Mouse (Mus musculus) heart, embryonic 14.5 days (tissue): Measurements from ENCODE around the gene Fchsd2. TPM values are rescaled to one million over a fixed set of nuclear protein-coding genes. Genes with fewer than 3 reads are reported as not detected.

Source experiments
- ATAC-seq: fragments of 200-750 bp; cut with Nextera tagmentation; 2 replicates; pipeline ENCODE4 v1.8.0; 2017; ENCODE audit warnings: low read depth, moderate TSS enrichment; ENCODE audit not compliant: insufficient number of reproducible peaks, insufficient read depth, low FRiP score
- H3K27ac ChIP-seq, 2 experiments: fragments of 200-500 bp in 1 of 2; fragments of 300-500 bp in 1 of 2; sonication (generic) in 1 of 2; replicated peaks in 1 of 2; 2 replicates each; pipeline ENCODE4 v1.5.1; 2012 to 2014; ENCODE audit warnings: low read depth in 2 of 2, low read length in 2 of 2, control low read depth in 1 of 2, mild to moderate bottlenecking in 1 of 2, mixed read lengths in 1 of 2; ENCODE audit not compliant: control insufficient read depth in 1 of 2, insufficient read depth in 1 of 2
- H3K27me3 ChIP-seq: fragments of 300-500 bp; sonication (generic); 2 replicates; pipeline ENCODE4 v1.6.1; 2014; ENCODE audit warnings: mild to moderate bottlenecking, low read length, control low read depth; ENCODE audit not compliant: control insufficient read depth, insufficient read depth
- H3K36me3 ChIP-seq: fragments of 300-500 bp; sonication (generic); 2 replicates; pipeline ENCODE4 v1.6.1; 2014; ENCODE audit warnings: mild to moderate bottlenecking, control low read depth, low read length, mixed read lengths; ENCODE audit not compliant: control insufficient read depth, insufficient read depth
- H3K4me1 ChIP-seq, 2 experiments: fragments of 200-500 bp in 1 of 2; fragments of 300-500 bp in 1 of 2; sonication (generic) in 1 of 2; 2 replicates each; pipeline ENCODE4 v1.6.1; 2012 to 2014; ENCODE audit warnings: low read length in 2 of 2, control low read depth in 1 of 2, mixed read lengths in 1 of 2; ENCODE audit not compliant: control insufficient read depth in 2 of 2, insufficient read depth in 2 of 2
- H3K4me2 ChIP-seq: fragments of 300-500 bp; sonication (generic); 2 replicates; pipeline ENCODE4 v1.6.1; 2014; ENCODE audit warnings: mild to moderate bottlenecking, low read length
- H3K4me3 ChIP-seq, 2 experiments: fragments of 200-500 bp in 1 of 2; fragments of 300-500 bp in 1 of 2; sonication (generic) in 1 of 2; 2 replicates each; pipeline ENCODE4 v1.5.1; 2012 to 2014; ENCODE audit warnings: low read length in 2 of 2, mild to moderate bottlenecking in 2 of 2, control low read depth in 1 of 2, low read depth in 1 of 2, moderate library complexity in 1 of 2; ENCODE audit not compliant: control insufficient read depth in 1 of 2, insufficient read depth in 1 of 2
- H3K9ac ChIP-seq: fragments of 300-500 bp; sonication (generic); 2 replicates; pipeline ENCODE4 v1.6.1; 2014; ENCODE audit warnings: mild to moderate bottlenecking, low read length
- H3K9me3 ChIP-seq: fragments of 300-500 bp; sonication (generic); 2 replicates; pipeline ENCODE4 v1.6.1; 2016; ENCODE audit warnings: low read length, control low read depth; ENCODE audit not compliant: control insufficient read depth
- WGBS: fragments of 180-500 bp; shearing (Covaris S2); extraction: QIAGEN DNeasy Blood & Tissue Kit; methylation state at CpG from one replicate; pipeline ENCODE4 v1.1.7; 2014; 5-methylcytosine and 5-hydroxymethylcytosine counted together
- polyA plus RNA-seq: library from polyadenylated mRNA; unstranded; fragments of >200 nt; fragmentation: Nextera tagmentation; extraction: Ambion mirVana; gene quantifications from 2 replicates; pipeline ENCODE4 v1.2.1, GENCODE M21; 2014

Gene Fchsd2
- polyA plus RNA-seq, 1 experiment from 2014 or later = 18.0 TPM

GRCm38 (mm10) chr7:101119391-101119790, 26.7 kb downstream of the Fchsd2 start:
- no peaks in the 10 kb centered on the region for H3K9me3 ChIP-seq
- no peak overlapping the region for H3K9ac ChIP-seq
- H3K4me3 ChIP-seq = no peak overlapping the region
- no peak overlapping the region for H3K4me2 ChIP-seq
- no peak for ATAC-seq
- H3K27ac ChIP-seq = no peak overlapping the region
- peaks cover 49% of the 10 kb centered on the region for H3K36me3 ChIP-seq
- no peaks in the 10 kb centered on the region for H3K27me3 ChIP-seq
- peaks cover 0 to 6% of the 10 kb centered on the region in 2 experiments; a peak in 3 of 4 replicates for H3K4me1 ChIP-seq
- WGBS = 76% methylated on average over 7 of the region's 7 CpGs

DNA sequence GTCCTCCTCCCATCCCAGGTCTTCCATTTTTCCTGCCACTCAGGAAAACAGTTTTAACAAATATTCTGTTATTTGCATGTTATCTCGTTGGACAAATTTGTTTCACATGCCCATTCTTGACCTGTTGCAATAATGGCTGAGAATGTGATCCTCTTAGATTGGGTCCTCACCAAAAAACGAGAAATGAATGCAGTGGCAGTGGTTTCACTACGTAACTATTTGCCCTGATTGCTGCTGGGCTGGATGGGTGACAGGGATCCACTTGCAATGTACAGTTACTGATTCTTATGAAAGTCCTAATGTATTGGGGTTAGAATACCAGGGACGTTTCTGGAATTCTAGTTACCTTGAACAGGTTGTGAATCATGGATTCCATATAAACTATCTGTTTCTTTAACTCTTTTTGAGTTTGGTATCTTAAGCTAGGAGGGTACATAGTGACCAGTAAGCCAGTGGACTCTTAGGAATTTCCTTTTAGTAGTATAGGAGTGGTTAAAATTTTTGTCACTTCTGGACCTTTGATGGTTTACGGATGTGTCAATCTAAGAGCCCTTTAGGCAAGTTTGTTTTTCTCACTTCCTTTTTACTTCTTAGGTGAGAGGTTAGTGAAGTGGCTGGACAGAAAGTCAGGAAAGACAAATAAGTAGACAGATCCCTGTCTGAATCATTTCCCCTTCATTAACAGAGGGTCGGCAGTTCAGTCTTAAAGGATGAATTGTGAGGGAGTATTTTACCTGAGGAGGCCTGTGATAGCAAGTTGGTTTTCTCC, 31.1 kb downstream of the Fchsd2 start:
- peaks cover 13% of the 10 kb centered on the region for H3K36me3 ChIP-seq
- H3K9me3 ChIP-seq = no peaks in the 10 kb centered on the region
- H3K27ac ChIP-seq = no peak overlapping the region
- no peak overlapping the region for H3K4me2 ChIP-seq
- WGBS = 77% methylated on average over 6 of the region's 6 CpGs
- H3K9ac ChIP-seq = no peak overlapping the region
- H3K4me1 ChIP-seq = peaks cover 0 to 18% of the 10 kb centered on the region in 2 experiments; a peak in 3 of 4 replicates
- no peaks in the 10 kb centered on the region for H3K27me3 ChIP-seq
- ATAC-seq = no peak
- no peak overlapping the region for H3K4me3 ChIP-seq

DNA sequence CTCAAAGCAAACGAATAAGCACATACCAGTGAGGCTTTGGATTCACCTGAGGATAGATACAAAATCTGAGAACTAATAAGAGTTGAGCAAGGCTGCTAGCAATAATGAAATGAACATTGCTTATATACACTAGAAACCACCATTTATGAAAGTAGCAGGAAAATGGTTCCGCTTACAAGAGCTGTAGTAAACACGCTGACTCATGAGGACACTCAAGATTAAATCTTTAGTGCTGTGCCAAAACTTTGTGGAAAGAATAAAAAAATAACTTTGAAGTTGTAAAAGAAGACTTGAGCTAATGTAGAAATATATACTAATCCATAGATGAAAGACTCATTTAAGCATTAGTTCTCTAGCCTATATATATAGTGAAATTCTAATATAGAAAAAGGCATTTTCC, 35.1 kb downstream of the Fchsd2 start:
- H3K4me3 ChIP-seq = no peak overlapping the region
- WGBS = 67% methylated on average over 3 of the region's 3 CpGs
- no peaks in the 10 kb centered on the region for H3K9me3 ChIP-seq
- H3K27ac ChIP-seq = no peak overlapping the region; a peak in 1 of 4 replicates
- ATAC-seq = no peak
- no peaks in the 10 kb centered on the region for H3K27me3 ChIP-seq
- H3K4me2 ChIP-seq = no peak overlapping the region
- peaks cover 0 to 12% of the 10 kb centered on the region in 2 experiments; a peak in 1 of 4 replicates for H3K4me1 ChIP-seq
- H3K9ac ChIP-seq = no peak overlapping the region
- no peaks in the 10 kb centered on the region for H3K36me3 ChIP-seq

GRCm38 (mm10) chr7:101128536-101128935, 35.9 kb downstream of the Fchsd2 start:
- Histone ChIP-seq H3K27ac (peak overlapping the region; percentile 33 to 62; a peak in 3 of 4 replicates), H3K9me3 (no peaks in the 10 kb centered on the region), H3K4me1 (peaks cover 0 to 12% of the 10 kb centered on the region in 2 experiments; a peak in 1 of 4 replicates), H3K4me3 (no peak overlapping the region), H3K36me3 (no peaks in the 10 kb centered on the region), H3K9ac (no peak overlapping the region), H3K4me2 (no peak overlapping the region), H3K27me3 (no peaks in the 10 kb centered on the region)
- ATAC-seq = no peak
- 72% methylated on average over 4 of the region's 4 CpGs for WGBS

GRCm38 (mm10) chr7:101130646-101131045, 38.0 kb downstream of the Fchsd2 start:
- Histone ChIP-seq H3K4me2 (no peak overlapping the region), H3K36me3 (no peaks in the 10 kb centered on the region), H3K4me1 (peaks cover 0 to 12% of the 10 kb centered on the region in 2 experiments; a peak in 1 of 4 replicates), H3K9me3 (no peaks in the 10 kb centered on the region), H3K4me3 (no peak overlapping the region), H3K27ac (no peak overlapping the region), H3K27me3 (no peaks in the 10 kb centered on the region), H3K9ac (no peak overlapping the region)
- WGBS = 85% methylated on average over 3 of the region's 3 CpGs
- ATAC-seq = no peak

- Histone ChIP-seq H3K4me3 (no peak overlapping the region), H3K27ac (no peak overlapping the region), H3K4me1 (peaks cover 0 to 12% of the 10 kb centered on the region in 2 experiments; a peak in 1 of 4 replicates), H3K4me2 (no peak overlapping the region), H3K9me3 (no peaks in the 10 kb centered on the region), H3K27me3 (no peaks in the 10 kb centered on the region), H3K9ac (no peak overlapping the region), H3K36me3 (no peaks in the 10 kb centered on the region)
- no peak for ATAC-seq
- 70% methylated on average over 6 of the region's 6 CpGs for WGBS
Measured at GRCm38 (mm10) chr7:101131281-101131680, 38.6 kb downstream of the Fchsd2 start.

GRCm38 (mm10) chr7:101133591-101133990, 40.9 kb downstream of the Fchsd2 start:
- 93% methylated on average over 2 of the region's 2 CpGs for WGBS
- ATAC-seq = no peak
- Histone ChIP-seq H3K9me3 (no peaks in the 10 kb centered on the region), H3K4me1 (0 out of 4 replicates have a peak, but pooled peaks cover 0 to under 1% of the 10 kb centered on the region in 2 experiments), H3K9ac (no peak overlapping the region), H3K4me2 (no peak overlapping the region), H3K27me3 (no peaks in the 10 kb centered on the region), H3K36me3 (no peaks in the 10 kb centered on the region), H3K4me3 (no peak overlapping the region), H3K27ac (no peak overlapping the region)
